Mouse (Mus musculus) adrenal gland, adult 18-20 months (tissue): Measurements from ENCODE around the gene Lpgat1. TPM values are rescaled to one million over a fixed set of nuclear protein-coding genes. Genes with fewer than 3 reads are reported as not detected.

Source experiments
- DNase-seq, 2 experiments: peaks; one replicate each; pipeline ENCODE4 v3.0.0; 2021 to 2022; ENCODE audit warnings: low spot score in 2 of 2
- total RNA-seq, 2 experiments: library from RNA; stranded (reverse); gene quantifications; 1 replicate in 1 of 2; 2 replicates in 1 of 2; pipeline ENCODE4 v1.2.3; 2021

Lpgat1 gene
- total RNA-seq, 2 experiments from 2014 or later, result 70.2 to 94.7 TPM

- no peak for DNase-seq
Measured at GRCm38 (mm10) chr1:191802820-191803655, 85.4 kb downstream of the Lpgat1 start.

GRCm38 (mm10) chr1:191804747-191805146 lies 87.1 kb downstream of the Lpgat1 start:
- DNase-seq, result no peak

GRCm38 (mm10) chr1:191805788-191806187 lies 88.2 kb downstream of the Lpgat1 start:
- DNase-seq, result no peak

GRCm38 (mm10) chr1:191806740-191807139 lies 89.1 kb downstream of the Lpgat1 start:
- DNase-seq, result no peak

- no peak for DNase-seq
Measured at GRCm38 (mm10) chr1:191807979-191808378, 90.3 kb downstream of the Lpgat1 start.

GRCm38 (mm10) chr1:191808688-191809223 lies 91.1 kb downstream of the Lpgat1 start:
- DNase-seq, result no peak

GRCm38 (mm10) chr1:191811774-191812173 lies 94.1 kb downstream of the Lpgat1 start:
- DNase-seq, result no peak

GRCm38 (mm10) chr1:191812949-191813691 lies 95.5 kb downstream of the Lpgat1 start:
- DNase-seq, result no peak

- no peak for DNase-seq
Measured at GRCm38 (mm10) chr1:191814240-191814639, 96.6 kb downstream of the Lpgat1 start.

GRCm38 (mm10) chr1:191814935-191815334 lies 97.3 kb downstream of the Lpgat1 start:
- no peak for DNase-seq

GRCm38 (mm10) chr1:191816596-191816995 lies 99.0 kb downstream of the Lpgat1 start:
- DNase-seq, result no peak

- DNase-seq, result peak; percentile 86 to 87
Measured at GRCm38 (mm10) chr1:191817418-191818144, 99.9 kb downstream of the Lpgat1 start.

GRCm38 (mm10) chr1:191818145-191818631 lies 100.6 kb downstream of the Lpgat1 start:
- DNase-seq, result no peak

- no peak for DNase-seq
Measured at GRCm38 (mm10) chr1:191819026-191819425, 101.4 kb downstream of the Lpgat1 start.

- no peak for DNase-seq
Measured at GRCm38 (mm10) chr1:191820951-191821325, 103.3 kb downstream of the Lpgat1 start.

- peak; percentile 87 to 90 for DNase-seq
Measured at GRCm38 (mm10) chr1:191821326-191822091, 103.9 kb downstream of the Lpgat1 start, which contains the start of gene Nek2. Nek2 (plus strand) TSS chr1:191821444.

- no peak for DNase-seq
Measured at GRCm38 (mm10) chr1:191829124-191829523, 111.5 kb downstream of the Lpgat1 start.

- DNase-seq, result no peak
Measured at GRCm38 (mm10) chr1:191833396-191833795, 115.8 kb downstream of the Lpgat1 start.
